Mouse (Mus musculus): ENCODE data around the gene Lypd6b.

- no peak for TF ChIP-seq CTCF (IDR thresholded peaks at IDR 0.05; ENCODE audit: low read depth, low read length)
- no peak for TF ChIP-seq TAL1 (conservative IDR thresholded peaks at IDR 0.05; ENCODE audit: low read depth, low read length)
- no peak for TF ChIP-seq POLR2AphosphoS5 (IDR thresholded peaks at IDR 0.05; ENCODE audit: insufficient replicate concordance, low read depth, low read length)
- no peak for TF ChIP-seq GATA1 (IDR thresholded peaks at IDR 0.05; ENCODE audit: borderline replicate concordance, low read length)
- TF ChIP-seq GATA2 (IDR thresholded peaks at IDR 0.05; ENCODE audit: borderline replicate concordance, low read depth, low read length), result no peak
Observed at GRCm38 (mm10) chr2:49751544-49752210, 35.8 kb upstream of the Lypd6b start.

All from G1E (cell line).